Mouse (Mus musculus) small intestine, adult 2 months (tissue): ENCODE results near the gene Hormad1. TPM values are rescaled to one million over a fixed set of nuclear protein-coding genes. Genes with fewer than 3 reads are reported as not detected.
"Not testable (repeated sequence)": the region's sequence is repeated elsewhere in the genome, so short reads cannot be mapped to it uniquely, and the experiment has no call there.

Source experiments
- H3K27ac ChIP-seq: fragments of 200-500 bp; 2 replicates; pipeline ENCODE4 v1.5.1; 2012; ENCODE audit warnings: low read depth, low read length, control low read depth, inconsistent platforms; ENCODE audit not compliant: insufficient read depth
- H3K27me3 ChIP-seq: fragments of 200-500 bp; 2 replicates; pipeline ENCODE4 v1.6.1; 2012; ENCODE audit warnings: mild to moderate bottlenecking, moderate library complexity, low read length, inconsistent platforms; ENCODE audit not compliant: control insufficient read depth, insufficient read depth
- H3K36me3 ChIP-seq: fragments of 200-500 bp; 2 replicates; pipeline ENCODE4 v1.6.1; 2012; ENCODE audit warnings: mild to moderate bottlenecking, low read length, control low read depth, inconsistent platforms; ENCODE audit not compliant: control insufficient read depth, insufficient read depth
- H3K4me1 ChIP-seq: fragments of 200-500 bp; 2 replicates; pipeline ENCODE4 v1.6.1; 2012; ENCODE audit warnings: low read length, inconsistent platforms, mixed read lengths; ENCODE audit not compliant: control insufficient read depth, insufficient read depth, insufficient read length
- H3K4me3 ChIP-seq: fragments of 200-500 bp; 2 replicates; pipeline ENCODE4 v1.5.1; 2012; ENCODE audit warnings: low read depth, mild to moderate bottlenecking, control low read depth, inconsistent platforms, low read length, moderate library complexity
- CTCF ChIP-seq: fragments of 200-500 bp; IDR thresholded peaks from 2 replicates; pipeline ENCODE4 v1.5.1; 2012; ENCODE audit warnings: low read depth, mild to moderate bottlenecking, control low read depth, inconsistent platforms, low read length, moderate library complexity, mixed read lengths; ENCODE audit not compliant: insufficient replicate concordance, insufficient read length; ENCODE audit errors: extremely low read depth
- POLR2A ChIP-seq: fragments of 200-500 bp; IDR thresholded peaks from 2 replicates; pipeline ENCODE4 v1.6.1; 2012; ENCODE audit warnings: low read depth, mild to moderate bottlenecking, control low read depth, inconsistent platforms, low read length, moderate library complexity
- WGBS: fragments of 180-500 bp; shearing (Covaris S2); methylation state at CpG from one replicate; pipeline ENCODE4 v1.1.7; 2018; 5-methylcytosine and 5-hydroxymethylcytosine counted together
- polyA plus RNA-seq: library from polyadenylated mRNA; depleted of rRNA; stranded (reverse); fragments of >200 nt; gene quantifications from 2 replicates; pipeline ENCODE4 v1.2.3, GENCODE M21; 2012

Hormad1 gene
- polyA plus RNA-seq, 1 experiment = not detected

DNA sequence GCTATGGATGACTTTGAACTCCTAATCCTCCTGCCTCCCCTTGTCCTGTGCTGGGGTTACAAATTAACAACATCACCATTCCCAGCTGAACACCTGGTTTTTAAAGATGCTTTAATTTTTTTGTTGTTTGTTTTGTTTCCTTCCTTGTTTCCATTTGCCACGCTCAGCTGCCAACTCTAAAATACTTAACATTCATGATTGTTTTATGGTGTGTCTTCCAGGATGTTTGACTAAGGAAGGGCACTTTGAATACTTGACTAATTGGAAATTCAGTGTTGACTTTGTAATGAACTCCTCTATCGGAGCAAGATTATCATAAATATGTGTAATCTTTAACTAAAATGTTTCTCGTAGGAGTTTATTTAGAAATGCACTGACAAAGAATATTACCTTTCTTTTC is 41.8 kb downstream of the Hormad1 start:
- no peak for TF ChIP-seq POLR2A
- no peak for TF ChIP-seq CTCF
- 24% methylated on average over 3 of the region's 3 CpGs for WGBS
- Histone ChIP-seq H3K27me3 (no peaks in the 10 kb centered on the region), H3K27ac (peak overlapping the region; percentile 61), H3K4me3 (no peak overlapping the region), H3K4me1 (peaks cover 10% of the 10 kb centered on the region; the same call in 1 of the 2 replicates), H3K36me3 (peaks cover 18% of the 10 kb centered on the region)

- Histone ChIP-seq H3K27ac (no peak overlapping the region), H3K4me1 (peaks cover 1% of the 10 kb centered on the region; the same call in 1 of the 2 replicates), H3K27me3 (no peaks in the 10 kb centered on the region), H3K4me3 (no peak overlapping the region), H3K36me3 (peaks cover 33% of the 10 kb centered on the region)
- 86% methylated on average over 3 of the region's 3 CpGs for WGBS
- TF ChIP-seq CTCF = no peak
- no peak for TF ChIP-seq POLR2A
These were observed 46.6 kb downstream of the Hormad1 start for GRCm38 (mm10) chr3:95606096-95606495.

DNA sequence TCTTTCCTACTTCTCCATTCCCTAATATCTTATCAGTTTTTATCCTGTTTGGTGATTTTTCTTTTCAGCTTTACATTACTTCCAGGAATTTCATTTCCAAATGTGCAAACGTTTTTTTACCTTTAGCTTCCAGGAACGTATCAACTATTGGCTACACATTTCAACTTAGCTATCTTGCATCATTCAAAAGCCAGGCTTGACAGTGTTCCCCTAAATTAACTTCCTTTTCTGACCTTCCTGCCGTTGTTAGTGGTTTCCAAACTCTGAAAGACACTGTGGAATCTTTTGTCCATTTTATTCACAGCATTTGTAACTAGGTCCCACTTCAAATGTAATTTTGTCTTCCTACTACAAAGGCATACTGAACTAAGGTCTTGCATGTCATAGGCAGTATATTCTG is 49.7 kb downstream of the Hormad1 start:
- 64% methylated on average over 3 of the region's 3 CpGs for WGBS
- no peak overlapping the region for H3K27ac ChIP-seq

GRCm38 (mm10) chr3:95613996-95614395 is 54.5 kb downstream of the Hormad1 start:
- Histone ChIP-seq H3K4me1 (peaks cover 4% of the 10 kb centered on the region; the same call in 1 of the 2 replicates), H3K27me3 (no peaks in the 10 kb centered on the region), H3K36me3 (peaks cover 45% of the 10 kb centered on the region), H3K27ac (peak overlapping the region; percentile 96), H3K4me3 (no peak overlapping the region)
- TF ChIP-seq CTCF (no peak), POLR2A (no peak)
- WGBS = 37% methylated on average over 1 of the region's 1 CpGs

More for the DNA sequence above, 49.7 kb downstream of the Hormad1 start:
- Histone ChIP-seq H3K27me3 (no peaks in the 10 kb centered on the region), H3K4me3 (no peak overlapping the region), H3K36me3 (peaks cover 32% of the 10 kb centered on the region), H3K4me1 (peaks cover 3% of the 10 kb centered on the region; the same call in 1 of the 2 replicates)
- TF ChIP-seq POLR2A = no peak
- TF ChIP-seq CTCF = no peak

DNA sequence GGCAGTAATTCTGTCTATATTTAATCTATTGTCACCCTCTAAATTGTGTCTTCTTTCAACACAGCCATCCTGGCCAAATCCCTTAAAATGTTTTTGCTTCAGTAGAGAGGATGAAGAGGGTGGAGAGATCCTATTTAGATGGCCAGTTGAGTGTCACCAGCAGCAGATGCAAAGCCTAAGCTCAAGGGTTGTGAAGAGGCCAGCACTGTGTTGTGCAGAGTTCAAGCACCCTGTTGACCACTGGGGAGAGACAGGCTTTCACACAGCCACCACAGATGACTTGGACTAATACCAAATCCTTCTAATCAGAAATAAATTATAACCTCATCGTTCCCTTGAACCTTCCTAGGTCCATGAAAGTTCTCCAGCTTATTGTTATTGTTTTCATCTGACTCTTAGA is 59.0 kb downstream of the Hormad1 start:
- no peak for TF ChIP-seq POLR2A
- TF ChIP-seq CTCF = no peak
- Histone ChIP-seq H3K4me1 (peaks cover 4% of the 10 kb centered on the region; the same call in 1 of the 2 replicates), H3K4me3 (no peak overlapping the region), H3K27ac (no peak overlapping the region), H3K27me3 (no peaks in the 10 kb centered on the region), H3K36me3 (peaks cover 39% of the 10 kb centered on the region)
- WGBS = 56% methylated on average over 1 of the region's 1 CpGs

DNA sequence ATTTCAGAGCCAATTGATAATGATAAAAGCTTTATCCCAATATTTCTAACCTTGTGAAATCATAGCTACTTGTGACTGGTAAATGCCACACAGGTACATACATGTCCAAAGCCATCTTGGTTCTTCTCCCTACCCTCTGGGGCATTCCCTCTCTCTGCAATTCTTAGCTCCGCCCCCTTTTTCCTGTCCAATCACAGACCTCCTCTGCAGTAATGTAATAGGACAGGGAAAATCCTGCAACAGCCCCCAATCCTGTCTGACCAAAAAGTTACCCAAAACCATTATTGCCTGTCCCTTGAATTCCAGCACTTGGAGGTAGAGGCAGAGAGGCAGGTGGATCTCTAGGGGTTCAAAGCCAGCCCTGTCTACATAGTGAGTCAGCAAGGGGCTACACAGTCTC is 61.8 kb downstream of the Hormad1 start:
- Histone ChIP-seq H3K27ac (no peak overlapping the region), H3K27me3 (no peaks in the 10 kb centered on the region), H3K4me1 (peaks cover under 1% of the 10 kb centered on the region; the same call in 1 of the 2 replicates), H3K36me3 (peaks cover 31% of the 10 kb centered on the region), H3K4me3 (no peak overlapping the region)
- 88% methylated on average over 1 of the region's 1 CpGs for WGBS
- TF ChIP-seq CTCF = no peak
- no peak for TF ChIP-seq POLR2A

GRCm38 (mm10) chr3:95622421-95622820 is 62.9 kb downstream of the Hormad1 start:
- 94% methylated on average over 20 of the region's 20 CpGs for WGBS
- peaks cover 29% of the 10 kb centered on the region for H3K36me3 ChIP-seq
- not testable (repeated sequence) for H3K27me3 ChIP-seq, H3K4me3 ChIP-seq, H3K27ac ChIP-seq, H3K4me1 ChIP-seq

GRCm38 (mm10) chr3:95623551-95623950 is 64.1 kb downstream of the Hormad1 start:
- Histone ChIP-seq H3K4me1 (peaks cover 5% of the 10 kb centered on the region; the same call in 1 of the 2 replicates), H3K27ac (no peak overlapping the region), H3K27me3 (no peaks in the 10 kb centered on the region), H3K36me3 (peaks cover 31% of the 10 kb centered on the region), H3K4me3 (no peak overlapping the region)
- TF ChIP-seq CTCF (no peak), POLR2A (no peak)
- WGBS = 69% methylated on average over 2 of the region's 2 CpGs

DNA sequence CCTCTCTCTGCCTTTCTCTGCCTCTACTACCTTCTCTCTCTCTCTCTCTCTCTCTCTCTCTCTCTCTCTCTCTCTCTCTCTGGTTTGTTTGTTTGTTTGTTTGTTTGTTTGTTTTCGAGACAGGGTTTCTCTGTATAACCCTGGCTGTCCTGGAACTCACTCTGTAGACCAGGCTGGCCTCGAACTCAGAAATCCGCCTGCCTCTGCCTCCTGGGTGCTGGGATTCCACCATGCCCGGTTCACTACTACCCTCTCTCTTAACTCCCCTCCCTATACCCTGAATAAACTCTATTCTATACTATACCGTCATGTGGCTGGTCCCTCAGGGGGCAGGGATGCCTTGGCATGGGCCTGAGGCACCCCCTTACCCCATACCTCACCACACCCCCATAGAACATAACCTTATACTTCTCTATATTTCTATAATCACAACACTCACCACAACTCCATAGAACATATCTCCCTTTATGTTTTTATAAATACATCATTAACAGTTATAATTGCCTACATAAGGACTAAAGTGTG is 64.6 kb downstream of the Hormad1 start:
- WGBS = 70% methylated on average over 5 of the region's 5 CpGs
- not testable (repeated sequence) for H3K27me3 ChIP-seq, H3K4me1 ChIP-seq, H3K4me3 ChIP-seq
- Histone ChIP-seq H3K36me3 (peaks cover 33% of the 10 kb centered on the region), H3K27ac (peak overlapping the region; percentile 62; the same call in 1 of the 2 replicates)
